In the genomic region with DNA sequence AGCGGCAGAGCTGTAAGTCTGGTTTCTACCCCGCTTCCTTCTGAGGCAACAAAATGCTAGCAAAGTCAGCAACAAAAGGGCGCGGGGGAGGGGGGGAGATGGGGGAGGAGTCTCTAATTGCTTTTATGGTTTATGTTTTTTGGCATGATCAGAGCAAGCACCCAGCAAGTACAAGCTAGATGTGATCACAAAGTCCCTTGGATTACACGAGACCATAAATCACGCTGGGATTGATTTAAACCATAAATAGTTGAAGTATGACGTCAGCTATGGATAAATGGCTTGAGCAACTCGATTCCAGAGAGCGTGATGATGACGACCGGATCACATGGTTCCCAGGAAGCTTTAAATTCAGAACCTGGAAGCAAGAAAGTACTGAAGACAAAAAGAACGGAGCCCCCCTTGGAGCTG, we compare ENCODE assay signal across 8 mouse cellular contexts. TPM values are rescaled to one million over a fixed set of nuclear protein-coding genes. Genes with fewer than 3 reads are reported as not detected.
A peak's percentile ranks its signal among the peaks of the same experiment; 100 is the strongest.
DNase-seq lines count a peak whose midpoint lies in the region; ATAC-seq lines count a peak whose summit lies in the region.

No protein-coding gene starts in this region.

- H3K27me3 ChIP-seq in lung, embryonic 15.5 days, result peaks cover 27% of the 10 kb centered on the region; the same call in 1 of the 2 replicates
- peaks cover 9% of the 10 kb centered on the region for H3K27me3 ChIP-seq in forebrain, embryonic 11.5 days (ENCODE audit: control insufficient read depth, insufficient read depth, low read length)
- H3K27me3 ChIP-seq in limb, embryonic 13.5 days, result peaks cover 40% of the 10 kb centered on the region
- H3K27me3 ChIP-seq in stomach, embryonic 16.5 days (ENCODE audit: control insufficient read depth, insufficient read depth, low read length), result peaks cover 12% of the 10 kb centered on the region

- no peak for ATAC-seq in lung, embryonic 15.5 days (ENCODE audit: borderline replicate concordance, extremely low read depth, low FRiP score, low TSS enrichment)
- no peak for ATAC-seq in forebrain, embryonic 11.5 days (replicated peaks; ENCODE audit: low FRiP score)
- ATAC-seq in limb, embryonic 13.5 days (ENCODE audit: low FRiP score, low read depth), result peak; percentile 10; the same call in 1 of the 2 replicates
- no peak for ATAC-seq in stomach, embryonic 16.5 days (ENCODE audit: insufficient read depth, low FRiP score)

- H3K9ac ChIP-seq in lung, embryonic 15.5 days, result no peak overlapping the region
- no peak overlapping the region for H3K9ac ChIP-seq in forebrain, embryonic 11.5 days (ENCODE audit: low read length)
- H3K9ac ChIP-seq in limb, embryonic 13.5 days, result no peak overlapping the region
- H3K9ac ChIP-seq in stomach, embryonic 16.5 days (ENCODE audit: low read length), result peak overlapping the region; percentile 48; the same call in 1 of the 2 replicates

- DNase-seq in lung, adult 18-20 months, result no peak
- DNase-seq in forebrain, embryonic 11.5 days (ENCODE audit: low spot score), result peak; percentile 42
- DNase-seq in layer of hippocampus, adult 18-20 months (ENCODE audit: low spot score in 2 of 2), result no peak
- DNase-seq in thymus, adult 18-20 months, result no peak
- DNase-seq in urinary bladder, adult 18-20 months (ENCODE audit: low spot score in 2 of 2), result no peak

- peak overlapping the region; percentile 44 for H3K4me2 ChIP-seq in lung, embryonic 15.5 days
- peak overlapping the region; percentile 22; the same call in 1 of the 2 replicates for H3K4me2 ChIP-seq in forebrain, embryonic 11.5 days (ENCODE audit: low read depth, low read length, severe bottlenecking)
- peak overlapping the region; percentile 51 for H3K4me2 ChIP-seq in limb, embryonic 13.5 days (replicated peaks)
- peak overlapping the region; percentile 46 for H3K4me2 ChIP-seq in stomach, embryonic 16.5 days (ENCODE audit: low read depth, low read length)

- WGBS in lung, embryonic 15.5 days, result 23% methylated on average over 12 of the region's 12 CpGs
- WGBS in forebrain, embryonic 11.5 days, result 34% methylated on average over 12 of the region's 12 CpGs
- 21% methylated on average over 12 of the region's 12 CpGs for WGBS in limb, embryonic 13.5 days
- 18% methylated on average over 12 of the region's 12 CpGs for WGBS in stomach, embryonic 16.5 days

- no peaks in the 10 kb centered on the region for H3K36me3 ChIP-seq in lung, embryonic 15.5 days
- H3K36me3 ChIP-seq in forebrain, embryonic 11.5 days (ENCODE audit: control insufficient read depth, insufficient read depth, low read length), result no peaks in the 10 kb centered on the region
- H3K36me3 ChIP-seq in limb, embryonic 13.5 days, result no peaks in the 10 kb centered on the region
- H3K36me3 ChIP-seq in stomach, embryonic 16.5 days (ENCODE audit: control insufficient read depth, insufficient read depth, low read length), result no peaks in the 10 kb centered on the region

- H3K9me3 ChIP-seq in lung, embryonic 15.5 days, result no peaks in the 10 kb centered on the region
- H3K9me3 ChIP-seq in forebrain, embryonic 11.5 days (ENCODE audit: control insufficient read depth, low read length), result no peaks in the 10 kb centered on the region
- no peaks in the 10 kb centered on the region for H3K9me3 ChIP-seq in limb, embryonic 13.5 days
- no peaks in the 10 kb centered on the region for H3K9me3 ChIP-seq in stomach, embryonic 16.5 days (replicated peaks; ENCODE audit: control insufficient read depth, low read length)

- H3K27ac ChIP-seq in lung, embryonic 15.5 days, result no peak overlapping the region
- H3K27ac ChIP-seq in forebrain, embryonic 11.5 days (ENCODE audit: low read depth, low read length), result no peak overlapping the region
- H3K27ac ChIP-seq in limb, embryonic 13.5 days, result no peak overlapping the region
- H3K27ac ChIP-seq in stomach, embryonic 16.5 days (ENCODE audit: low read length), result no peak overlapping the region

- peak overlapping the region; percentile 22 for H3K4me3 ChIP-seq in lung, embryonic 15.5 days
- peak overlapping the region; percentile 15 for H3K4me3 ChIP-seq in forebrain, embryonic 11.5 days (ENCODE audit: low read depth, low read length)
- peak overlapping the region; percentile 19 for H3K4me3 ChIP-seq in limb, embryonic 13.5 days
- peak overlapping the region; percentile 23 for H3K4me3 ChIP-seq in stomach, embryonic 16.5 days (replicated peaks; ENCODE audit: low read length)

- peaks cover 9% of the 10 kb centered on the region for H3K4me1 ChIP-seq in lung, embryonic 15.5 days
- H3K4me1 ChIP-seq in forebrain, embryonic 11.5 days (replicated peaks; ENCODE audit: control insufficient read depth, insufficient read depth, low read length), result 0 out of 2 replicates have a peak, but pooled peaks cover 2% of the 10 kb centered on the region
- peaks cover 22% of the 10 kb centered on the region for H3K4me1 ChIP-seq in limb, embryonic 13.5 days
- peaks cover 17% of the 10 kb centered on the region for H3K4me1 ChIP-seq in stomach, embryonic 16.5 days (ENCODE audit: control insufficient read depth, insufficient read depth, low read length)

RNA-seq across cellular contexts. Expression of a gene that starts 22.9 kb away (rescaled TPM):
- 7.9 and 9.3 TPM in 2 replicates for polyA plus RNA-seq in lung, embryonic 15.5 days (2015; fragmentation: Nextera tagmentation; extraction: Ambion mirVana)
- polyA plus RNA-seq in forebrain, embryonic 11.5 days (2014; fragmentation: Nextera tagmentation; extraction: Ambion mirVana), result 8.1 and 9.1 TPM in 2 replicates
- polyA plus RNA-seq in limb, embryonic 13.5 days (2015; fragmentation: Nextera tagmentation; extraction: Ambion mirVana), result 7.7 and 8.4 TPM in 2 replicates
- 7.8 and 8.7 TPM in 2 replicates for polyA plus RNA-seq in stomach, embryonic 16.5 days (2015; fragmentation: Nextera tagmentation; extraction: Ambion mirVana)
- total RNA-seq in layer of hippocampus, adult 18-20 months (2021), result 10 to 100 TPM; 44.0 to 53.9 TPM
